Mouse (Mus musculus): ENCODE data around the gene Gtf2h5. TPM values are rescaled to one million over a fixed set of nuclear protein-coding genes. Genes with fewer than 3 reads are reported as not detected.

Gtf2h5 gene
- polyA plus RNA-seq (2021; fragmentation: Nextera tagmentation), result 190 and 255 TPM in 2 replicates
- long read RNA-seq, experiment 1, transcript Gtf2h5-201 (3 exons, 2,245 nt), result major isoform, 95 of 112 reads
- long read RNA-seq, experiment 1, partial matches to known transcripts, result 12 of 112 reads
- long read RNA-seq, experiment 1, other reads (novel, unspliced or antisense), result 2 of 112 reads
- long read RNA-seq, experiment 2, transcript Gtf2h5-202 (3 exons, 879 nt), result minor isoform, 6 of 299 reads
- long read RNA-seq, experiment 2, transcript Gtf2h5-201 (3 exons, 2,245 nt), result major isoform, 264 of 299 reads
- long read RNA-seq, experiment 2, partial matches to known transcripts, result 16 of 299 reads
- long read RNA-seq, experiment 2, other reads (novel, unspliced or antisense), result 12 of 299 reads

DNA sequence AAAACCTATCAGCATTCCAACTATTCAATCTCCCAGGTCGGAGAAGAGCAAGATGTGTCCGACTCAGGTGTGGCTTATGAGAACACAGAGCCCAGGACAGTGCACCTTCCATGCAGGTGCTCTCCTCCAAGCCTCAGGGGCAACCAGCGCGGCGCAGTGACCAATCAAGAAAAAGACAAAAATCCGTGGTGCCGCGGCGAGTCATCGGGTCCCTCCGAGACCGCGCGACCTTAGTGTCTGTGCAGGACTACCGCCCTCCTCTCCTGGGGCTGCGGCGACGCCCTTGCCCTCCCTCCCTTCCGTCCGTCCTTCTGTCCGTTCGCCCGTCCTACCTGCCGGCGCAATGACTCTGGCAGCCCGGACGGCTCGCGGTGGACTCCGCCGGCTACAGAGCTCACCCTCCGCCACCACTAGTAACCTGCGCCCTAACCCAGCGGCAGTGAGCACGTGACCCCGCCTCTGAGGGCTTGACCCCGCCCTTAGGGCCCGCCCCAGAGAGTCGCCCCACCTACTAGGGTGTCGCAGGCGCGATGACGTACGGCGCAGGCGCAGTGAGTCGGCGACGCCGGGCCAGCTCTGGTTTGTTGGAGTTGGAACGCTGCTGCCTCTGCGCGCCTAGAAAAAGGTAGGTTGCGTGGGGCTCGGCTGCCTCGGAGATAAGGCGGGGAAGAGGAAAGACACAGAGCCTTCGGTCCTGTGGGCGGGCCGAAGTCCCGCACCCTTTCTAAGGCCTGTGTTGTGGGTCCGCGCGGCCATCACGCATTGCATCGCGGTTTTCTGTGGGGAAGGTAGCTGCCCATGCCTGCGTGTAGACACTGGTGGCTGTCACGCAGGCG, at the start of gene Gtf2h5, which contains the start of gene Serac1:
TSS of gene Gtf2h5 (plus strand) at position 500 of the 836 bp plus-strand sequence.
TSS of gene Serac1 (minus strand) at position 455 of the 836 bp plus-strand sequence.

DNA sequence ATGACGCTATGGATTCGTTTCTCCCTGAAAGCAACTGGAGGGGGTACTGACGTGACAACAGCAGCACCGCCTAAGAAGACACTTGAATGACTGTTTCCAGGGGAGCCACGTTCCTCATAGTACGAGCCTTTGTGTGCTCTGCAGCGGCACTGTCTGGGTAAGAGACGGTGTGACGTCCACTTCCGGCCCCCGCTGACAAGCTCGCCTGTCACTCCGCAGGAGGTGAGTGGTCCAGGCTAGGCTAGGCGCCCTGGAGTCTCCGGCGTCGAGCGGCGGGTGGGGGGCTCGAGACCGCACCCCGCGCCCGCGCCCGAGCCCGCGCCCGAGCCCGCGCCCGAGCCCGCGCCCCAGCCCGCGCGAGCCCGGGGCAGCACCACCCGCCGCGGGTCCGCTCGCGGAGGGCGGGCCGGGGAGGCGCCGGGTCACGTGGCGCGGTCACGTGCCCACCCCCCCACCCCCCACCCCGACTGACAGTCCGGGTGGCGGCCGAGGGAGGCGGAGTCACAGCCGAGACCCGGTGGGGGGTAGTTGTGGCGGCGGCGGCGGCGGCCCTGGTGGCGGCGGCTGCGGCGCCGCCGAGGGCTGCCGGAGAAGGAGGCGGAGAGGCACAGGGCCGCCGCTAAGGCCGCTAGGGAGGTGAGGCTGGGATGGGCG, 26.9 kb downstream of the Gtf2h5 start, which contains the start of gene Tulp4:
TSS of gene Tulp4 (plus strand) at position 77 of the 654 bp plus-strand sequence.

Other genes with a start within 250 kb of the Gtf2h5 start
- gene Snx9, start 238.5 kb upstream of the Gtf2h5 start, polyA plus RNA-seq (2021; fragmentation: Nextera tagmentation), result 3.4 and 6.1 TPM in 2 replicates
- 18.2 and 18.3 TPM in 2 replicates for gene Synj2, start 138.5 kb upstream of the Gtf2h5 start, polyA plus RNA-seq (2021; fragmentation: Nextera tagmentation)
- 2.3 and 2.6 TPM in 2 replicates for gene Serac1, start within 50 bp of the Gtf2h5 start, polyA plus RNA-seq (2021; fragmentation: Nextera tagmentation)
- gene Tulp4, start 26.7 kb downstream of the Gtf2h5 start, polyA plus RNA-seq (2021; fragmentation: Nextera tagmentation), result 32.9 and 73.0 TPM in 2 replicates
- gene Tmem181a, start 177.1 kb downstream of the Gtf2h5 start, polyA plus RNA-seq (2021; fragmentation: Nextera tagmentation), result 34.0 and 46.1 TPM in 2 replicates
- 5.6 and 13.6 TPM in 2 replicates for gene Dynlt1a, start 237.7 kb downstream of the Gtf2h5 start, polyA plus RNA-seq (2021; fragmentation: Nextera tagmentation)